Mouse (Mus musculus): ENCODE measurements around the gene Troap. TPM values are rescaled to one million over a fixed set of nuclear protein-coding genes. Genes with fewer than 3 reads are reported as not detected.

Gene Troap
- polyA plus RNA-seq, 1 experiment from 2014 or later: 4.8 TPM

GRCm38 (mm10) chr15:99088292-99088691 is 13.9 kb downstream of the Troap start:
- H3K9me3 ChIP-seq (ENCODE audit: control insufficient read depth): no peaks in the 10 kb centered on the region
- 0 out of 2 replicates have a peak, but pooled peaks cover 4% of the 10 kb centered on the region for H3K4me1 ChIP-seq (replicated peaks; ENCODE audit: control insufficient read depth, insufficient read depth, low read length)
- no peaks in the 10 kb centered on the region for H3K36me3 ChIP-seq (ENCODE audit: control insufficient read depth, insufficient read depth)
- no peak overlapping the region for H3K27ac ChIP-seq (ENCODE audit: low read depth, low read length)
- TF ChIP-seq CTCF (IDR thresholded peaks at IDR 0.05; ENCODE audit: low read depth): peak; percentile 93
- peak overlapping the region; percentile 57 for H3K4me2 ChIP-seq (replicated peaks; ENCODE audit: low read depth)
- peaks cover 57% of the 10 kb centered on the region for H3K27me3 ChIP-seq (replicated peaks; ENCODE audit: control insufficient read depth, insufficient read depth, low read length)
- H3K9ac ChIP-seq (ENCODE audit: low read depth, low read length): no peak overlapping the region
- peak; percentile 34 for ATAC-seq
- under 1% methylated on average over 27 of the region's 27 CpGs for WGBS
- H3K4me3 ChIP-seq (ENCODE audit: low read depth, low read length): peak overlapping the region; percentile 33

- no peak overlapping the region for H3K9ac ChIP-seq (ENCODE audit: low read depth, low read length)
- no peaks in the 10 kb centered on the region for H3K36me3 ChIP-seq (ENCODE audit: control insufficient read depth, insufficient read depth)
- H3K4me3 ChIP-seq (ENCODE audit: low read depth, low read length): no peak overlapping the region
- H3K27ac ChIP-seq (ENCODE audit: low read depth, low read length): no peak overlapping the region
- peaks cover 65% of the 10 kb centered on the region for H3K27me3 ChIP-seq (replicated peaks; ENCODE audit: control insufficient read depth, insufficient read depth, low read length)
- peak overlapping the region; percentile 57; the same call in 1 of the 2 replicates for H3K4me2 ChIP-seq (replicated peaks; ENCODE audit: low read depth)
- ATAC-seq: no peak
- 26% methylated on average over 14 of the region's 14 CpGs for WGBS
- H3K4me1 ChIP-seq (replicated peaks; ENCODE audit: control insufficient read depth, insufficient read depth, low read length): 0 out of 2 replicates have a peak, but pooled peaks cover 7% of the 10 kb centered on the region
- TF ChIP-seq CTCF (IDR thresholded peaks at IDR 0.05; ENCODE audit: low read depth): no peak
- H3K9me3 ChIP-seq (ENCODE audit: control insufficient read depth): no peaks in the 10 kb centered on the region
Measured at GRCm38 (mm10) chr15:99089069-99089468, 14.7 kb downstream of the Troap start.

- no peak for TF ChIP-seq CTCF (IDR thresholded peaks at IDR 0.05; ENCODE audit: low read depth)
- no peak for ATAC-seq
Measured at GRCm38 (mm10) chr15:99092870-99093269, 18.5 kb downstream of the Troap start, which contains the start of gene Dnajc22. Gene Dnajc22, plus strand, starts transcription at chr15:99093170.

GRCm38 (mm10) chr15:99093291-99094258 is 19.2 kb downstream of the Troap start:
- peaks cover 11% of the 10 kb centered on the region; the same call in 1 of the 2 replicates for H3K4me1 ChIP-seq (replicated peaks; ENCODE audit: control insufficient read depth, insufficient read depth, low read length)
- no peaks in the 10 kb centered on the region for H3K36me3 ChIP-seq (ENCODE audit: control insufficient read depth, insufficient read depth)
- H3K9me3 ChIP-seq (ENCODE audit: control insufficient read depth): no peaks in the 10 kb centered on the region
- 0 out of 2 replicates have a peak overlapping the region, but pooled peaks have one; percentile 23 for H3K9ac ChIP-seq (ENCODE audit: low read depth, low read length)
- no peak; the same call in 1 of the 2 replicates for ATAC-seq
- TF ChIP-seq CTCF (IDR thresholded peaks at IDR 0.05; ENCODE audit: low read depth): peak; percentile 64
- peak overlapping the region; percentile 77 for H3K4me2 ChIP-seq (replicated peaks; ENCODE audit: low read depth)
- WGBS: 4% methylated on average over 56 of the region's 56 CpGs
- no peak overlapping the region for H3K27ac ChIP-seq (ENCODE audit: low read depth, low read length)
- peak overlapping the region; percentile 46 for H3K4me3 ChIP-seq (ENCODE audit: low read depth, low read length)
- peaks cover 83% of the 10 kb centered on the region for H3K27me3 ChIP-seq (replicated peaks; ENCODE audit: control insufficient read depth, insufficient read depth, low read length)

More at GRCm38 (mm10) chr15:99092870-99093269, 18.5 kb downstream of the Troap start, which contains the start of gene Dnajc22:
- Histone ChIP-seq H3K36me3 (ENCODE audit: control insufficient read depth, insufficient read depth) (no peaks in the 10 kb centered on the region), H3K27me3 (replicated peaks; ENCODE audit: control insufficient read depth, insufficient read depth, low read length) (peaks cover 83% of the 10 kb centered on the region), H3K4me2 (replicated peaks; ENCODE audit: low read depth) (peak within 1 kb of the TSS; percentile 77), H3K9ac (ENCODE audit: low read depth, low read length) (0 out of 2 replicates have a peak within 1 kb of the TSS, but pooled peaks have one; percentile 23), H3K4me1 (replicated peaks; ENCODE audit: control insufficient read depth, insufficient read depth, low read length) (peaks cover 7% of the 10 kb centered on the region; the same call in 1 of the 2 replicates), H3K27ac (ENCODE audit: low read depth, low read length) (no peak within 1 kb of the TSS), H3K9me3 (ENCODE audit: control insufficient read depth) (no peaks in the 10 kb centered on the region), H3K4me3 (ENCODE audit: low read depth, low read length) (peak within 1 kb of the TSS; percentile 46)
- 78% methylated on average over 8 of the region's 8 CpGs for WGBS

GRCm38 (mm10) chr15:99094631-99095270 is 20.4 kb downstream of the Troap start:
- peaks cover 11% of the 10 kb centered on the region; the same call in 1 of the 2 replicates for H3K4me1 ChIP-seq (replicated peaks; ENCODE audit: control insufficient read depth, insufficient read depth, low read length)
- H3K4me2 ChIP-seq (replicated peaks; ENCODE audit: low read depth): no peak overlapping the region
- no peak for ATAC-seq

GRCm38 (mm10) chr15:99095356-99095755 is 21.0 kb downstream of the Troap start:
- H3K36me3 ChIP-seq (ENCODE audit: control insufficient read depth, insufficient read depth): no peaks in the 10 kb centered on the region
- 21% methylated on average over 6 of the region's 6 CpGs for WGBS
- no peak for ATAC-seq
- peaks cover 76% of the 10 kb centered on the region for H3K27me3 ChIP-seq (replicated peaks; ENCODE audit: control insufficient read depth, insufficient read depth, low read length)
- H3K9me3 ChIP-seq (ENCODE audit: control insufficient read depth): no peaks in the 10 kb centered on the region
- no peak overlapping the region for H3K4me2 ChIP-seq (replicated peaks; ENCODE audit: low read depth)
- no peak overlapping the region for H3K9ac ChIP-seq (ENCODE audit: low read depth, low read length)
- H3K4me1 ChIP-seq (replicated peaks; ENCODE audit: control insufficient read depth, insufficient read depth, low read length): peaks cover 11% of the 10 kb centered on the region; the same call in 1 of the 2 replicates
- H3K4me3 ChIP-seq (ENCODE audit: low read depth, low read length): no peak overlapping the region
- no peak overlapping the region for H3K27ac ChIP-seq (ENCODE audit: low read depth, low read length)
- TF ChIP-seq CTCF (IDR thresholded peaks at IDR 0.05; ENCODE audit: low read depth): no peak

More at GRCm38 (mm10) chr15:99094631-99095270, 20.4 kb downstream of the Troap start:
- H3K27me3 ChIP-seq (replicated peaks; ENCODE audit: control insufficient read depth, insufficient read depth, low read length): peaks cover 77% of the 10 kb centered on the region
- H3K27ac ChIP-seq (ENCODE audit: low read depth, low read length): no peak overlapping the region
- H3K4me3 ChIP-seq (ENCODE audit: low read depth, low read length): no peak overlapping the region
- no peak for TF ChIP-seq CTCF (IDR thresholded peaks at IDR 0.05; ENCODE audit: low read depth)
- H3K9ac ChIP-seq (ENCODE audit: low read depth, low read length): no peak overlapping the region
- no peaks in the 10 kb centered on the region for H3K9me3 ChIP-seq (ENCODE audit: control insufficient read depth)
- 5% methylated on average over 27 of the region's 27 CpGs for WGBS
- H3K36me3 ChIP-seq (ENCODE audit: control insufficient read depth, insufficient read depth): no peaks in the 10 kb centered on the region
